ENCODE assay signal across 9 mouse cellular contexts in genomic region chr4:130112299-130112698, GRCm38 (mm10). TPM values are rescaled to one million over a fixed set of nuclear protein-coding genes. Genes with fewer than 3 reads are reported as not detected.
DNase-seq lines count a peak whose midpoint lies in the region; ATAC-seq and TF ChIP-seq lines count a peak whose summit lies in the region.
"Had no signal": no experiment of that assay in that cellular context is flagged by ENCODE, and none has a peak within 500 bp of the region (broad histone marks: within the 10 kb centered on the region; RNA-seq: fewer than 3 reads in every experiment).

No protein-coding gene starts in this region.

- POLR2A ChIA-PET in Patski (lab: Charles Lee) = interaction anchor here (0.7 to 1.0 kb wide), 2 partner anchors 18 to 51 kb away, joined by 3 read pairs; no protein-coding TSS in a partner anchor

- no peak for TF ChIP-seq CTCF in Patski (IDR thresholded peaks at IDR 0.05)

- intact Hi-C loops in gastrocnemius, postnatal 14 days (cut with DNase I; ENCODE audit: low total_unique reads) = no loop called here
- intact Hi-C loops in left cerebral cortex, postnatal 36 days (cut with DNase I) = no loop called here

- in situ Hi-C loops in Patski (cut with MboI; ENCODE audit: low pct_unique_long_range_greater_than_20kb) = no loop called here

- DNase-seq in layer of hippocampus, adult 9-10 months (ENCODE audit: low spot score) = peak; percentile 36
- DNase-seq in layer of hippocampus, adult 8-10 months (ENCODE audit: low spot score in 2 of 2) = no peak
- DNase-seq in Patski (ENCODE audit: low read depth, low spot score) = peak; percentile 64
- peak; percentile 45 for DNase-seq in gastrocnemius, postnatal 14 days
- DNase-seq in cerebellum, adult 11 months = no peak
- DNase-seq in left cerebral cortex, adult 11 months (ENCODE audit: low spot score) = no peak
- DNase-seq in left cerebral cortex, postnatal 36 days (ENCODE audit: low spot score in 2 of 2) = no peak

- H3K27me3 ChIP-seq in Patski = no peaks in the 10 kb centered on the region

- CTCF ChIA-PET in Patski (lab: Charles Lee) = interaction anchor here (0.7 to 2.4 kb wide), 5 partner anchors 9 to 18 kb away, joined by 3 to 6 read pairs (median 3); partner anchors contain the start of gene Pef1

- no peak for ATAC-seq in Patski
- ATAC-seq in megakaryocyte, adult 5-6 weeks (ENCODE audit: poor library complexity, severe bottlenecking) = peak; percentile 73
- ATAC-seq: intestine, postnatal 0 days had no signal

RNA-seq across cellular contexts. Expression of gene Pef1, which starts 9.9 kb away (rescaled TPM):
- 10 to 100 TPM; 60.4 to 74.7 (median 68.3) TPM for total RNA-seq in layer of hippocampus, adult 8-10 months (2022)
- 63.2 TPM for polyA plus RNA-seq in Patski (2021)
- 10 to 100 TPM; 27.6 to 30.8 TPM for total RNA-seq in gastrocnemius, postnatal 14 days (2021)
- 53.1 TPM in 2 replicates for total RNA-seq in megakaryocyte, adult 5-6 weeks (2015)
- total RNA-seq in megakaryocyte, adult 5-6 weeks (2017) = 12.3 and 18.0 TPM in 2 replicates
- 10 to 100 TPM; 66.4 to 74.5 TPM for total RNA-seq in left cerebral cortex, postnatal 36 days (2021)

RNA-seq across cellular contexts. Expression of gene Hcrtr1, which starts 26.9 kb away (rescaled TPM):
- 1 to 10 TPM; 1.6 to 2.9 (median 2.4) TPM for total RNA-seq in layer of hippocampus, adult 8-10 months (2022)
- 0.23 TPM for polyA plus RNA-seq in Patski (2021)
- not detected for total RNA-seq in gastrocnemius, postnatal 14 days (2021)
- not detected in 2 replicates for total RNA-seq in megakaryocyte, adult 5-6 weeks (2015)
- total RNA-seq in megakaryocyte, adult 5-6 weeks (2017) = not detected in 2 replicates
- total RNA-seq in left cerebral cortex, postnatal 36 days (2021) = 1 to 10 TPM; 2.0 to 2.4 TPM

Comparison
In these comparisons a context has a peak if more than half of its experiments do, and no peak if none do; other contexts are left out.
1. DNase-seq: peak in layer of hippocampus, adult 9-10 months (single experiment), Patski (single experiment) and gastrocnemius, postnatal 14 days (single experiment); none in layer of hippocampus, adult 8-10 months (0 of 2), cerebellum, adult 11 months (single experiment), left cerebral cortex, adult 11 months (single experiment) and left cerebral cortex, postnatal 36 days (0 of 2).